Mouse (Mus musculus) frontal cortex, postnatal 25 days (tissue): ENCODE results near the gene Carm1.
"Not testable (repeated sequence)": the region's sequence is repeated elsewhere in the genome, so short reads cannot be mapped to it uniquely, and the experiment has no call there.

ENCODE experiments used
- DNase-seq, 2 experiments: peaks; one replicate each; pipeline ENCODE4 v3.0.0; 2022; ENCODE audit warnings: low spot score in 2 of 2

Gene Carm1

GRCm38 (mm10) chr9:21537009-21537408 lies 9.7 kb upstream of the Carm1 start:
- no peak for DNase-seq

DNA sequence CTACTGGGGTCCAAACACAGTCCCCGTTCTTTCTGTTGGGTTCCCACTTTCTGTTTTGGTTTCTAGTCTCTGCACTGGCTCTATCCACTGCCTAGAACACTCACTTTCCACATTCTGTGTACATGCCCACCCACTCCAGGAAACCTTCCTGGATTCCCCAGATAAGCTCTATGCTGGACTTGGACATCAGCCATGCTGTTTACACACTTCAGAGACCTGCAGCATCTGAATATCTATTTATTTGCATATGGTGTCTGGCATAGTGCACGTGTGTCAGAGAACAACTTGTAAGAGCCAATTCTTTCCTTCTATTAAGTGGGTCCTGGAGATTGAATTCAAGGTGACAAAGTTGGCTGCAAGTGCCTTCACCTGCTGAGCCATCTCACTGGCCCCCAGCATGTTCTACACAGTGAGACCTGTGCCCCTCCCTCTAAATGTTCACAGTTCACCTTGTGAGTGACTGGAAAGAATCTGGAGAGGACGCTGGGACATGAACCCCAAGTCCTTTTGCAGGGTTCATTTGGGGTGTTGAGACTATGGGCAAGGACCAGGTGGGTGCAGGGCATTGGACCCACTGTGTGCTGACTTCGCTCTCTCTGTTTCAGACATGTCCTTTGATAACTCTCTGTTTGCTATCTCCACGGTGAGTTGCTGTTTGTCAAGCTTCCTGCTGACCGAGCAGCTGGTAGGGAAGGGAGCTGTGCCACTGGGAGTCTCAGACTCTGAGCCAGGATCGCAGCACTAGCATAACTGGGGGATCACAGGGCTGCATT lies 6.5 kb upstream of the Carm1 start:
- DNase-seq: no peak

DNA sequence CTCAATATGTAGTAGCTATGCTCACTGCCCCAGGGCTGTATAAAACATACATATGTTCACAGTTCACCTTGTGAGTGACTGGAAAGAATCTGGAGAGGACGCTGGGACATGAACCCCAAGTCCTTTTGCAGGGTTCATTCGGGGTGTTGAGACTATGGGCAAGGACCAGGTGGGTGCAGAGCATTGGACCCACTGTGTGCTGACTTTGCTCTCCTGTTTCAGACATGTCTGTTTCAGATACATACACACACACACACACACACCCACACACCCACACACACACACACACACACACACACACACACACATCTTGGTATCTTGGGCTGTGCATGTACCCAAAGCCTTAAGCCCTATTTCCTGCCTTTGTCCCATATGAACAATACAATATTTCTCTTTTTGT lies 4.7 kb upstream of the Carm1 start:
- DNase-seq: not testable (repeated sequence)

DNA sequence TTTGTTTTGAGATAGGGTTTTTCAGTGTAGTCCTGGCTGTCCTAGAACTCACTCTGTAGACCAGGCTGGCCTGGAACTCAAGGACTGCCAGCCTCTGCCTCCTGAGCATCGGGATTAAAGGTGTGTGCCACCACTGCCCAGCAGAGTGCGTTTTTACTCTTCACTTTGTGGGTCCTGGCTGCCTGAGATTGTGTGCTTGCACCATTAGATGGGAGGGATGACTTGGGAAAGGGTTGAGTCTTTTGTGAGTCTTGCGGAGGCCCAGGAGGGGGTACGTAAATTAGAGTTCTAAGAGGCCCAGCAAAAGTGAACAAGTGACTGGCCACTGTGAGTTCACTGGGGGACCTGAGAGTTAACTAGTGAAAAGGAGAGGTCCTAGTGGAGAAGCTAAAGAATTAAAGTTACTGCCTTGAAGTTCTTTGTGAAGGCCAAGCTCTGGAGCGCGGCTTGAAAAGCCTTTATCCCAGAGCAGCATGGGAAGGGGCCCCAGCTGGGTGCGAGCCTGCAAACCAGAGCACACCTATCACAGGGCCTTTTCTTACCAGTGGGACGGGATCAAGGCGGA lies 1.3 kb upstream of the Carm1 start:
- DNase-seq: no peak

DNA sequence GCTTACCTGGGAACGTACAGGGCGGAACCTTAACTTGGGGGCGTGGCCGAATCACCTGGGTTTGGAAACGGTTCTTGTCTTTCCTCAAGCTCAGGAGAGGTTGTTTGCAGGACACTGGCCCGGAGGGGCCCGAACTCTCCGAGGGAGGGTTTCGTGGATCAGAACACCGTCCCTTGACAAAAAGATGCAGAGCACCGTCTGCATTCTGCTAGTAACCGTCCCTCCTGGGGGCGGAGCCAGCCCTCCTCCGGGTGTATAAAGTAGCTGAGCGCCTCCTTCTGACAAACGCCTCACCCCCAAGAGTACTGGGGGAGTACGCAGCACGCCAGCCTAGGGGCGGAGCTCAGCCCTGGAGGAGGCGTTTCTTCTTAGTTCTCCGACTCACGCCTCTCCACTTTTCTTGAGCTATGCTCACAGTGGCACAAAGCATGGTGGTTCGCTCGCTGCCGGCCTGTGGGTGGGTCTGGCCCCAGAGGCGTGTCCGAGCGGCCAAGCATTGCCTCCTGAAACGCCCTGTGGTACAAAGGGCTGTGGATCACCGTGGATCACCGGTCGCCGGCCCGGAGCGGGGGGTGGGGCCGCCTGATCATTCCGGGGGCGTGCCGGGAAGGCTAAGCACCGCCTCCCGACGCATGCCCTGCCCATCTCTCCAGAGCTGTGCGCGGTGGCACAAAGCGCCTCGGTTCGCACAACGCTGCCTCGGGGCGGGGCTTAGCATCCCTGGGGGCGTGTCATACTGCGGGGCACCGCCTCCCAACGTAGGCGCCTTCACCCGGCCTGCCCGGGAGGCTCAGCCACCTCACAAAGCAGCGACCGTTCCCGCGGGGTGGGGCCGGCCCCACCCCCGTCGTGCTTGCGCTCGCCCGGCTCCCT lies 542 bp upstream of the Carm1 start:
- DNase-seq: peak; percentile 95 to 97

DNA sequence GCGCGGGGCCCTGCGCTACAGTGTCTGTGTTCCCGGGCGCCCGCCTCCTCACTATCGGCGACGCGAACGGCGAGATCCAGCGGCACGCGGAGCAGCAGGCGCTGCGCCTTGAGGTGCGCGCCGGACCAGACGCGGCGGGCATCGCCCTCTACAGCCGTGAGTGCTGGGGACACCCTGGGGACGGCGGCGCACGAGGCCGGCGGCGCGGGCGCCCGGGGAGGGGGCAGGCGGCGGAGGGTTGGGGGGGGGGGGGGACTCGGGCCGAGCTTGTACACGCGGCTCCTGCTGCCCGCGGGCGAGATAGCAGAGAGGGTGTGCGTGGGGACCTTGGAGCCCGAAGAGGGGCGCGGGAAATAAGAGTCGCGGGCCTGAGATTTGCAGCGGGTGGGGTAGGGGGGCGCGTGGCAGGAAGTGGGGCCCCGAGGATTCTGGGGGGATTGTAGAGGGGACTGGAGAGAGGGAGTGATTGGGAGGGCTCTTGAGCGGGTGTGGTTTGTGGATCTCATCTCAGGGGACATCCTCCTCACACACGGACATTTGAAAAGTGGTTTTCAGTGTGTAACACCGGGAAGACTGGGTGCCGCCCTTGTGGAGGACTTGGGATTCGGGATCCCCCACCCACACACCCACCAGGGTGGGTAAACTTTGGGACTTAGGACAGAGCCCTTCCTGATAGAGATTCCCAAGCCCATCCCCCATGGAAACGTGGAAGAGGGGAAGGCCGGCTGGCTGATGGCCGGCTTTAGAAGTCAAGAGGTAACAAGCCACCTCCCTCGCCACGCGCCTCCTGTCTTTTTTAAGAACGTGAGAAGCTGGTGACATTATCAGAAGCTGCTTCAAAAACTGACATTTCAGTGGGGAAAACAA lies 614 bp downstream of the Carm1 start:
- peak in 1 of 2 experiments; percentile 21 for DNase-seq

DNA sequence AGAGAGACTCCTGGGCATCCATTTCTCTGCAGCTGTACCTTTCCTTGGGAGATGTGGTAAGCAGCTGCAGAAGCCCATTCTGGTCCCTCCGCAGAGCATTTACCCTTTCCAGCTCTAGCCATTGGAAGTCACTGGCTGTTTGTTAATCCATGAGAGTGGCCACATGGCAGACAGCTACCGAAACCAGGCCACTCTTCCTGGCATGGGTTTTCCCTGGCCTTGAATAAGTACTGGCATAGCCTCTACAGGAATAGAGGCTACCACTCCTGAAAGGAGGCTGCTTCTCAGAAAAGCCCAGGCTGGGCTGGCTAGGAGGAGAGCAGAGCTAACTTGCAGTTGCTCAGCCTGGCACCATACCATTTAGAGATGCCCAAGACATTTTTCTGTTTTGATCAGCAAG lies 4.4 kb downstream of the Carm1 start:
- DNase-seq: no peak

DNA sequence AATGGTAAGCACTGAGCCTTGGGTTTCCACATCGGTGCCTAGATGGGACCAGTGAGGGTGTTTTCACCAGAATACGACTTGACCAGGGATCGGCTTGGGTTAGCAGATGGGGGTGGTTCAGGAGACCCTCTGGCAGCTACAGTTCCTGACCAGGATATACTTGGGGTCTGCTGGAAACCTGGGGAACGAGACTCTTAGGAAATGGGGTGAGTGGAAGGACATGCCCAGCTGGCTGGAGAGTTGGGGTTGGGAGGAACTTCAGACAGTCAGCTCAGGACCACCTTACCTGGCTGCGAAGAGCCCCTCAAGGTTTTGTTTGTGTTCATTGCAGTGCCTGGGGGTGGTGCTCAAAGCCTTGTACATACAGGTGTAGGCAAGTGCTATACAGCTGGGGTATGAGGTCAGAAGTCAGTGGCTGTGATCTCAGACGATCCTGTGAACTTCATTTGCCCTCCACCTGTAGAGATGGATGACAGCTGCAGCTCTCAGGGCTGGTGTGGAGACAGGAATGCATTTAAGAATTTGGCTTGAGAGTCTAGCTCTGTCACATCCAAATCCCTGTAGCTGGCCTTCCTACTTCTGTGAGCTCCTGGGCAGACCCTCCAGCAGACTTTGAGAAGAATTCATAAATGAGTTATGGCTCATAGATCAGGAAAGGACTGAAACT lies 7.0 kb downstream of the Carm1 start:
- no peak for DNase-seq

DNA sequence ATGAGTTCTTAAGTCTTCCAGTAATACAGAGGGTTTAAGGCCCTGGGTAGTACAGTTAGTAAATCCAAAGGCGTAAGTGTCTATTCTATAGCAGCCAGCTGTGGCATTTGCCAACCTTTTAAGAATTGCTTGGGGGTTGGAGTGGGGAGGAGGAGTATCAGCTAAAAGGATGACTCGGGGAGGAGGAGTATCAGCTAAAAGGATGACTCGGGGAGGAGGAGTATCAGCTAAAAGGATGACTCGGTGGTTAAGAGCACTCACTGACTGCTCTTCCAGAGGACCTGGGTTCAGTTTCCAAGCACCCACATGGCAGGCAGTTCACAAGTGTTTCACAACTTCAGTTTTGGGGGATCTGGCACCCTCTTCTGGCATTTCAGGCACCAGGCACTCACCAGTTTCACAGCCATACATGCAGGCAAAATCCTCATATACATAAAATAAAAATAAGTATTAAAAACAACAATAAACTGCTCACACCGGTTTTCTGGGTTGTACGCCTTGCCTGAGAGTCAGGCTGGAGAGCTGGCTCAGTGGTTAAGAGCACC lies 8.6 kb downstream of the Carm1 start:
- DNase-seq: no peak

DNA sequence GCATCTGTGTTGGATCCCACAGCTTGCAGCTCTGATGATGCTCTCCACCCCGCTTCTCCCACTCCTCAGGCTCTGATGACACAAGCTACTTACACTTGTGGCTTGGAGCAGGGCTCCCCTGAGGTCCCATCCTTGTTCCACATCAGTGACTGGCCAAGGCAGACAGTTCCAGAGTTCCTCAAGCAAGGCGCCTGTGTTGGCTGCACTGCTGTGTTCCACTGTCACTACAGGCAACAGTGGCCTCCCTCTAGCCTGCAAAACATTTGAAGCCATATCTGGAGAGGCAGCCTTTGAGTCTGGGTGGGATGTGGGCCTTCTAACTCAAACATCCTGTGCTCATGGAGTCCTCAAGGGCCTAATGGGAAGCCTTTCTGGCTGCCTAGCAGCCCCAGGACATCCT lies 10.3 kb downstream of the Carm1 start:
- DNase-seq: no peak

DNA sequence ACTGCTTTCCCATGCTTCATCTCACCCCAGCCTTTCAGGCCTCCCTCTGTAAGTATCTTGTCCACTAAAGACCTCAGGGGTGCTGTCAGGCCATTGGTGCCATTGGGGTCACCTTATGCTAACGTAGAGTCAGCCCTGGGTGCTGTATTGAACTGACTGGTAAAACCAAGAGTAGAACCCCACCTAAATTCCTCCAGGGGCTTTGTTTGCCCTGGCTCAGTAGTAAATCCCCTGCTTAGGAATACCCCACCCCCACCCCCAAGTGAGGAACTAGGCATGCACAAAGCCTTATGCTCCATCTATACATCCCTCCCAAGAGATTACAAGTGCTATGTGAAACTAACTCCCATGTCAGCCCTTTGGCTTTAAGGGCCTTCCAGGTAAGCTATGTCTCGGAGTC lies 10.9 kb downstream of the Carm1 start:
- DNase-seq: no peak

DNA sequence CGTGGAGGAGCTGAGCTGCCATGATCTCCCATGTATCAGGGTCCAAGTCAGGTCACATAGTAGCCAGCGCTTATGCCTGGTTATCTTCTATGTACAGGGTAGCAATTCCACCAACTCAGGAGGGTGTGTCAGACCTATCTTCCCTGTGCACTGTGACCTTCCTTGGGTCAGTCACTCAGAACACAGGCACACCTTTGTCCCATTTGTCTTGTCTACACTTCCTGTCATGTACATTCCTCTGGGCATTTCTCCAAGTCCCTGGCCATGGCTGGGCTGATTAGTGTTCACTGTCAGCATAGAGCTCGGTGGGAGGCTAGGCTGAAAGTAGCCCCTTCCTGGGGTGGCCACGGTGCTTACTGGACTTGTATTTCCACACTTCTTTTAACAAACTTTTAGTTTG lies 11.7 kb downstream of the Carm1 start:
- DNase-seq: no peak

GRCm38 (mm10) chr9:21559151-21559550 lies 12.5 kb downstream of the Carm1 start:
- DNase-seq: no peak

GRCm38 (mm10) chr9:21564420-21564819 lies 17.7 kb downstream of the Carm1 start:
- DNase-seq: no peak

- DNase-seq: no peak
Measured at GRCm38 (mm10) chr9:21565004-21565586, 18.4 kb downstream of the Carm1 start.

DNA sequence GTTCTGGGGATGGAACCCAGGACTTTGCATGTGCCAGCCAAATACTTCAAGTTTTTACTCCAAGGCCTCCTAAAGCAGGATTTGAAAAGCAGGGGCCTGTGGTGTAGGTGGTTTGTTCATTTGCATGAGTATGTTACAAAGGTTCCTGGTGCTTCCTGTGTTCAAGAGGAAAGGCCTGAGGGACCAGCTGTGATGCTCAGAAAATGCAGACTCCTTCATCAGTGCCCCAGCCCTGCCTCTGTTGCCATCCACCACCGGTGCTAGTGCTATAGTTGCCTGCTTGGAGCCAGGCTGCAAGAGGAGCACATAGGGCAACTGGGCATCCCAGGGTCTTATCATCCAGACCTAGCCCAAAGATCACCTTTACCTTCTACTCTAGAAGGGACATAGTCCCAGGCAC lies 19.8 kb downstream of the Carm1 start:
- DNase-seq: no peak

DNA sequence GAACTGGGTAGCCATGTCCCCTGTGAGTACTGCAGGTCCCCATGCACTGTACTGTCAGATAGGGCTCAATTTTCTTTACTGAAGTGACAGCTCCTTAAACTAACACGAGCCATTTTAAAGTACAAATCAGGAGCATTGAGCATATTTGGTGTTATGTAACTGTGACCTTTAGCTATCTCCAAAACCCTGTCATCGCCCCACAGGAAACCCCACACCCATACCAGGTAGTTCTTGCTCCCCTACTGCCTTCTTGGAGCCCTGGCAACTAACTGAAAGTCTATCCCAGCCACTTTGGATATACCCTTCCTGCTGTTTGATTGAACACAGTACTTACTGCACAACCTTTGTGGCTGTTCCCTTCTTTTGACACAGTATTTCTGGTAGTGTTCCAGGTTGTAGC lies 20.4 kb downstream of the Carm1 start:
- no peak for DNase-seq

GRCm38 (mm10) chr9:21568657-21569255 lies 22.1 kb downstream of the Carm1 start:
- DNase-seq: no peak

- DNase-seq: no peak
Measured at GRCm38 (mm10) chr9:21574012-21574801, 27.5 kb downstream of the Carm1 start.
